Mouse (Mus musculus) CD4-positive naive resting alpha-beta T cell, adult 76 days (primary cell): Measurements from ENCODE around the gene Cyp2b23. TPM values are rescaled to one million over a fixed set of nuclear protein-coding genes. Genes with fewer than 3 reads are reported as not detected.

Experiments used
- total RNA-seq: library from RNA; stranded (reverse); gene quantifications from one replicate; pipeline ENCODE4 v1.2.4, GENCODE M21; 2023

Cyp2b23 gene
- not detected for total RNA-seq

GRCm38 (mm10) chr7:26686337-26686736, at the start of gene Cyp2b23:
Cyp2b23 (minus strand) TSS chr7:26686437.

GRCm38 (mm10) chr7:26618364-26618763, 67.9 kb downstream of the Cyp2b23 start, which contains the start of gene Vmn1r185:
Vmn1r185 (minus strand) TSS chr7:26618464.

Other genes with a start within 250 kb of the Cyp2b23 start
- gene Nlrp9a, start 151.4 kb downstream of the Cyp2b23 start, total RNA-seq = not detected
- gene Vmn1r185, start 68.0 kb downstream of the Cyp2b23 start, total RNA-seq = not detected
- gene Cyp2b19, start 70.7 kb upstream of the Cyp2b23 start, total RNA-seq = not detected
- gene Cyp2g1, start 122.5 kb upstream of the Cyp2b23 start, total RNA-seq = not detected
- not detected for gene Cyp2a5, start 148.9 kb upstream of the Cyp2b23 start, total RNA-seq